Mouse (Mus musculus) MEL (cell line): Measurements from ENCODE around the gene Gm49391.

ENCODE experiments used
- CTCF ChIP-seq, 3 experiments: IDR thresholded peaks in 2 of 3; conservative IDR thresholded peaks in 1 of 3; 2 replicates each; pipeline ENCODE4 v1.5.1; 2011 to 2012; ENCODE audit warnings: low read length in 3 of 3, low read depth in 2 of 3, mild to moderate bottlenecking in 2 of 3, improper control_type of control experiment in 1 of 3, inconsistent platforms in 1 of 3, mixed read lengths in 1 of 3, moderate library complexity in 1 of 3; ENCODE audit not compliant: control insufficient read depth in 1 of 3, insufficient read depth in 1 of 3, poor library complexity in 1 of 3, severe bottlenecking in 1 of 3
- EP300 ChIP-seq, 2 experiments: IDR thresholded peaks; 2 replicates each; pipeline ENCODE4 v1.6.1; 2011; ENCODE audit warnings: improper control_type of control experiment in 2 of 2, low read length in 2 of 2, low read depth in 1 of 2, mild to moderate bottlenecking in 1 of 2
- ETS1 ChIP-seq: IDR thresholded peaks from 2 replicates; pipeline ENCODE4 v1.6.1; 2012; ENCODE audit warnings: low read depth, mild to moderate bottlenecking, inconsistent platforms, low read length, improper control_type of control experiment, moderate library complexity
- GATA1 ChIP-seq: IDR thresholded peaks from 2 replicates; pipeline ENCODE4 v1.6.1; 2011; ENCODE audit warnings: low read depth, low read length, improper control_type of control experiment
- HCFC1 ChIP-seq: IDR thresholded peaks from 2 replicates; pipeline ENCODE4 v1.6.1; 2012; ENCODE audit warnings: low read depth, mild to moderate bottlenecking, inconsistent platforms, low read length, improper control_type of control experiment, moderate library complexity
- JUND ChIP-seq: IDR thresholded peaks from 2 replicates; pipeline ENCODE4 v1.6.1; 2011; ENCODE audit warnings: low read depth, mild to moderate bottlenecking, improper control_type of control experiment, low read length
- MAFK ChIP-seq: IDR thresholded peaks from 2 replicates; pipeline ENCODE4 v1.6.1; 2011; ENCODE audit warnings: low read depth, mild to moderate bottlenecking, low read length, improper control_type of control experiment, borderline replicate concordance
- NELFE ChIP-seq: IDR thresholded peaks from 2 replicates; pipeline ENCODE4 v1.6.1; 2011; ENCODE audit warnings: low read depth, low read length, improper control_type of control experiment
- POLR2A ChIP-seq, 2 experiments: IDR thresholded peaks; 2 replicates each; pipeline ENCODE4 v1.6.1; 2011 to 2012; ENCODE audit warnings: low read length in 2 of 2, mild to moderate bottlenecking in 2 of 2, control low read depth in 1 of 2, improper control_type of control experiment in 1 of 2, low read depth in 1 of 2, moderate library complexity in 1 of 2; ENCODE audit not compliant: control insufficient read depth in 1 of 2, insufficient read depth in 1 of 2, poor library complexity in 1 of 2
- POLR2AphosphoS5 ChIP-seq: IDR thresholded peaks from 2 replicates; pipeline ENCODE4 v1.6.1; 2012; ENCODE audit warnings: low read depth, borderline replicate concordance, mild to moderate bottlenecking, inconsistent platforms, low read length, moderate library complexity, mixed read lengths
- RCOR1 ChIP-seq: IDR thresholded peaks from 2 replicates; pipeline ENCODE4 v1.6.1; 2012; ENCODE audit warnings: low read depth, mild to moderate bottlenecking, inconsistent platforms, low read length, improper control_type of control experiment
- USF2 ChIP-seq, 2 experiments: IDR thresholded peaks; 2 replicates each; pipeline ENCODE4 v1.6.1; 2011 to 2012; ENCODE audit warnings: improper control_type of control experiment in 2 of 2, low read length in 2 of 2, borderline replicate concordance in 1 of 2, inconsistent platforms in 1 of 2, low read depth in 1 of 2, mild to moderate bottlenecking in 1 of 2; ENCODE audit not compliant: insufficient read depth in 1 of 2
- ZC3H11A ChIP-seq: IDR thresholded peaks from 2 replicates; pipeline ENCODE4 v1.6.1; 2012; ENCODE audit warnings: low read depth, mild to moderate bottlenecking, inconsistent platforms, low read length, improper control_type of control experiment
- ZMIZ1 ChIP-seq: IDR thresholded peaks from 2 replicates; pipeline ENCODE4 v1.6.1; 2012; ENCODE audit warnings: low read depth, mild to moderate bottlenecking, inconsistent platforms, low read length, improper control_type of control experiment, moderate library complexity

DNA sequence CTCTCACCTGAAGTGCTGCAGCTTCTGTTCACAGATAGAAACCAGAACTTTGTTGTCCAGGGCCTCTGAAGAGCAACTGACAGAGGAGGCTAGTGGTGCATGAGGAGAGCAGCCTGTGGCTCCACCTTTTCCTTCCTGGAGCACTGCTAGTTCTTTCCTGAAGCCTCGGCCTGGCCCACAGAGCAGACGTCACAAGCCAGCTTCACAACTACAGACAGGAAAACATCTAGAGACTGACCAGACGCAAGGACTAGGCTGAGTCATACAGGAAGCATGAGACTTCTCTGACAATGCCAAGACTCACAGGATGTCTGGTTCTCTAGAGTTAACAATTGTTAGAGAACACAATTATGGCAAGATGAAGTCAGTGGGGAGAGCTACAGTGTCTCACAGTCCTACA lies 39.0 kb downstream of the Gm49391 start, which contains the start of gene Ctla2b:
- TF ChIP-seq NELFE (no peak), ZC3H11A (no peak), CTCF (IDR thresholded peaks at IDR 0.05 in 2 of 3, conservative IDR thresholded peaks at IDR 0.05 in 1 of 3; ENCODE audit: control insufficient read depth in 1 of 3, insufficient read depth in 1 of 3, low read depth in 2 of 3, low read length in 3 of 3, poor library complexity in 1 of 3, severe bottlenecking in 1 of 3) (no peak), JUND (no peak), ETS1 (no peak), EP300 (IDR thresholded peaks at IDR 0.05; ENCODE audit: low read depth in 1 of 2, low read length in 2 of 2) (no peak), USF2 (IDR thresholded peaks at IDR 0.05; ENCODE audit: borderline replicate concordance in 1 of 2, insufficient read depth in 1 of 2, low read depth in 1 of 2, low read length in 2 of 2) (no peak), MAFK (no peak), POLR2AphosphoS5 (no peak), HCFC1 (no peak), POLR2A (IDR thresholded peaks at IDR 0.05; ENCODE audit: control insufficient read depth in 1 of 2, insufficient read depth in 1 of 2, low read depth in 1 of 2, low read length in 2 of 2, poor library complexity in 1 of 2) (no peak), GATA1 (no peak), RCOR1 (no peak), ZMIZ1 (no peak)
